Mouse (Mus musculus) erythroblast, embryonic 14.5 days (primary cell): ENCODE data around the gene Cyth4.

ENCODE experiments used
- GATA1 ChIP-seq: IDR thresholded peaks from 2 replicates; pipeline ENCODE4 v1.6.1; 2012; ENCODE audit warnings: low read length, inconsistent platforms, mixed read lengths
- TAL1 ChIP-seq: IDR thresholded peaks from 3 replicates; pipeline ENCODE4 v1.6.1; 2012; ENCODE audit warnings: low read length, inconsistent platforms, mixed read lengths

- no peak for TF ChIP-seq GATA1
- TF ChIP-seq TAL1 = no peak
These were observed 9.5 kb upstream of the Cyth4 start for GRCm38 (mm10) chr15:78587050-78587994.
